Mouse (Mus musculus): ENCODE results near the gene Defb19. TPM values are rescaled to one million over a fixed set of nuclear protein-coding genes. Genes with fewer than 3 reads are reported as not detected.

The Defb19 gene
- polyA plus RNA-seq, 1 experiment from 2014 or later: not detected

- no peak for DNase-seq (ENCODE audit: low spot score)
- Histone ChIP-seq H3K27ac (ENCODE audit: low read depth, low read length) (no peak within 1 kb of the TSS), H3K4me2 (ENCODE audit: low read length) (no peak within 1 kb of the TSS), H3K4me3 (ENCODE audit: low read depth, low read length) (no peak within 1 kb of the TSS), H3K9me3 (replicated peaks; ENCODE audit: control insufficient read depth, low read length) (no peaks in the 10 kb centered on the region), H3K36me3 (ENCODE audit: control insufficient read depth, insufficient read depth, low read length) (no peaks in the 10 kb centered on the region), H3K9ac (ENCODE audit: low read length) (no peak within 1 kb of the TSS), H3K27me3 (replicated peaks; ENCODE audit: control insufficient read depth, insufficient read depth, low read length) (no peaks in the 10 kb centered on the region), H3K4me1 (ENCODE audit: control insufficient read depth, insufficient read depth, low read length) (no peaks in the 10 kb centered on the region)
- no peak for ATAC-seq
- WGBS: 61% methylated on average over 13 of the region's 13 CpGs
Observed at GRCm38 (mm10) chr2:152539944-152540710, 40.0 kb downstream of the Defb19 start, which contains the start of gene Defb29. Gene Defb29 (minus strand): TSS chr2:152540098.

Other genes with a start within 250 kb of the Defb19 start
- 80.7 and 97.1 TPM in 2 replicates for gene Rbck1, start 247.7 kb downstream of the Defb19 start, polyA plus RNA-seq (2014; fragmentation: Nextera tagmentation; extraction: Ambion mirVana)
- gene Trib3, start 236.3 kb downstream of the Defb19 start, polyA plus RNA-seq (2014; fragmentation: Nextera tagmentation; extraction: Ambion mirVana): 0.24 and 0.79 TPM in 2 replicates
- gene Nrsn2, start 203.7 kb downstream of the Defb19 start, polyA plus RNA-seq (2014; fragmentation: Nextera tagmentation; extraction: Ambion mirVana): 18.9 and 21.8 TPM in 2 replicates
- 18.2 and 21.8 TPM in 2 replicates for gene Sox12, start 182.2 kb downstream of the Defb19 start, polyA plus RNA-seq (2014; fragmentation: Nextera tagmentation; extraction: Ambion mirVana)
- 17.3 and 18.2 TPM in 2 replicates for gene Zcchc3, start 165.3 kb downstream of the Defb19 start, polyA plus RNA-seq (2014; fragmentation: Nextera tagmentation; extraction: Ambion mirVana)
- 2.3 and 2.8 TPM in 2 replicates for gene 6820408C15Rik, start 164.7 kb downstream of the Defb19 start, polyA plus RNA-seq (2014; fragmentation: Nextera tagmentation; extraction: Ambion mirVana)
- not detected in 2 replicates for gene Defb23, start 115.7 kb downstream of the Defb19 start, polyA plus RNA-seq (2014; fragmentation: Nextera tagmentation; extraction: Ambion mirVana)
- not detected in 2 replicates for gene Defb20, start 103.2 kb downstream of the Defb19 start, polyA plus RNA-seq (2014; fragmentation: Nextera tagmentation; extraction: Ambion mirVana)
- not detected in 2 replicates for gene Defb22, start 90.2 kb downstream of the Defb19 start, polyA plus RNA-seq (2014; fragmentation: Nextera tagmentation; extraction: Ambion mirVana)
- not detected in 2 replicates for gene Defb26, start 68.6 kb downstream of the Defb19 start, polyA plus RNA-seq (2014; fragmentation: Nextera tagmentation; extraction: Ambion mirVana)
- gene Defb28, start 62.1 kb downstream of the Defb19 start, polyA plus RNA-seq (2014; fragmentation: Nextera tagmentation; extraction: Ambion mirVana): not detected in 2 replicates
- not detected in 2 replicates for gene Defb29, start 40.2 kb downstream of the Defb19 start, polyA plus RNA-seq (2014; fragmentation: Nextera tagmentation; extraction: Ambion mirVana)
- gene Gm17416, start 11.0 kb downstream of the Defb19 start, polyA plus RNA-seq (2014; fragmentation: Nextera tagmentation; extraction: Ambion mirVana): not detected in 2 replicates
- not detected in 2 replicates for gene Defb21, start 7.6 kb downstream of the Defb19 start, polyA plus RNA-seq (2014; fragmentation: Nextera tagmentation; extraction: Ambion mirVana)
- not detected in 2 replicates for gene Defb45, start 19.1 kb upstream of the Defb19 start, polyA plus RNA-seq (2014; fragmentation: Nextera tagmentation; extraction: Ambion mirVana)
- not detected in 2 replicates for gene Defb36, start 24.0 kb upstream of the Defb19 start, polyA plus RNA-seq (2014; fragmentation: Nextera tagmentation; extraction: Ambion mirVana)
- gene Defb25, start 42.7 kb upstream of the Defb19 start, polyA plus RNA-seq (2014; fragmentation: Nextera tagmentation; extraction: Ambion mirVana): not detected in 2 replicates
- 0.34 and 0.53 TPM in 2 replicates for gene Rem1, start 46.6 kb upstream of the Defb19 start, polyA plus RNA-seq (2014; fragmentation: Nextera tagmentation; extraction: Ambion mirVana)
- gene H13, start 89.1 kb upstream of the Defb19 start, polyA plus RNA-seq (2014; fragmentation: Nextera tagmentation; extraction: Ambion mirVana): 136 and 161 TPM in 2 replicates
- gene Mcts2, start 106.7 kb upstream of the Defb19 start, polyA plus RNA-seq (2014; fragmentation: Nextera tagmentation; extraction: Ambion mirVana): 35.8 and 42.6 TPM in 2 replicates
- gene Id1, start 155.9 kb upstream of the Defb19 start, polyA plus RNA-seq (2014; fragmentation: Nextera tagmentation; extraction: Ambion mirVana): 29.2 and 32.8 TPM in 2 replicates
- gene Cox4i2, start 173.9 kb upstream of the Defb19 start, polyA plus RNA-seq (2014; fragmentation: Nextera tagmentation; extraction: Ambion mirVana): 4.5 and 5.9 TPM in 2 replicates